Mouse (Mus musculus) ES-Bruce4 (cell line): ENCODE data around the gene Stx5a.
"Not testable (repeated sequence)": the region's sequence is repeated elsewhere in the genome, so short reads cannot be mapped to it uniquely, and the experiment has no call there.

ENCODE experiments used
- CTCF ChIP-seq: IDR thresholded peaks from one replicate; pipeline ENCODE4 v1.8.1; 2011; ENCODE audit warnings: low read depth, low read length
- EP300 ChIP-seq: IDR thresholded peaks from 2 replicates; pipeline ENCODE4 v1.6.1; 2011; ENCODE audit warnings: low read depth, low read length; ENCODE audit not compliant: insufficient read depth
- POLR2A ChIP-seq: IDR thresholded peaks from one replicate; pipeline ENCODE4 v1.8.1; 2011; ENCODE audit warnings: low read length; ENCODE audit not compliant: insufficient read depth

GRCm38 (mm10) chr19:8719037-8719436 is 22.2 kb upstream of the Stx5a start:
- TF ChIP-seq CTCF, POLR2A, EP300: not testable (repeated sequence)
